Mouse (Mus musculus) CH12.LX (cell line): ENCODE results near the gene Tshz2. TPM values are rescaled to one million over a fixed set of nuclear protein-coding genes. Genes with fewer than 3 reads are reported as not detected.

Experiments
- DNase-seq: peaks from one replicate; pipeline ENCODE4 v3.0.0-alpha.2; 2013; ENCODE audit errors: extremely low read depth
- H3K27ac ChIP-seq: 2 replicates; pipeline ENCODE4 v1.5.1; 2012; ENCODE audit warnings: low read depth, mild to moderate bottlenecking, control low read depth, moderate library complexity; ENCODE audit not compliant: insufficient read depth
- H3K27me3 ChIP-seq: replicated peaks from 2 replicates; pipeline ENCODE3; 2012; ENCODE audit warnings: inconsistent platforms
- H3K36me3 ChIP-seq, 2 experiments: replicated peaks in 1 of 2; 2 replicates each; pipeline versions ENCODE3 to v1.6.1; 2012; ENCODE audit warnings: inconsistent platforms in 1 of 2, low read length in 1 of 2, mild to moderate bottlenecking in 1 of 2, mixed read lengths in 1 of 2, moderate library complexity in 1 of 2; ENCODE audit not compliant: control insufficient read depth in 1 of 2, insufficient read depth in 1 of 2
- H3K4me1 ChIP-seq, 2 experiments: 2 replicates each; pipeline ENCODE4 v1.6.1; 2012; ENCODE audit warnings: inconsistent platforms in 1 of 2, moderate library complexity in 1 of 2; ENCODE audit not compliant: insufficient read depth in 2 of 2, control insufficient read depth in 1 of 2
- H3K4me2 ChIP-seq: 2 replicates; pipeline ENCODE4 v1.6.1; 2012; ENCODE audit warnings: low read depth, mild to moderate bottlenecking, control low read depth; ENCODE audit not compliant: poor library complexity, insufficient read depth, severe bottlenecking
- H3K4me3 ChIP-seq, 3 experiments: fragments of 150-350 bp in 1 of 3; sonication (generic) in 1 of 3; replicated peaks in 1 of 3; 2 replicates each; pipeline versions ENCODE3 to v1.5.1; 2011 to 2012; ENCODE audit warnings: low read depth in 2 of 3, low read length in 2 of 3, mild to moderate bottlenecking in 2 of 3, moderate library complexity in 2 of 3, control low read depth in 1 of 3, improper control_type of control experiment in 1 of 3, inconsistent platforms in 1 of 3, mixed read lengths in 1 of 3; ENCODE audit not compliant: poor library complexity in 1 of 3
- H3K79me2 ChIP-seq: replicated peaks from 2 replicates; pipeline ENCODE4 v1.6.1; 2012; ENCODE audit warnings: mild to moderate bottlenecking, moderate library complexity; ENCODE audit not compliant: control insufficient read depth, poor library complexity, insufficient read depth, severe bottlenecking; ENCODE audit errors: extremely low read depth
- H3K9ac ChIP-seq: 2 replicates; pipeline ENCODE4 v1.6.1; 2012; ENCODE audit warnings: low read depth, mild to moderate bottlenecking, control low read depth, moderate library complexity; ENCODE audit not compliant: insufficient read depth
- H3K9me3 ChIP-seq: replicated peaks from 2 replicates; pipeline ENCODE3; 2012; ENCODE audit warnings: low read length, inconsistent platforms, mixed read lengths
- BHLHE40 ChIP-seq: IDR thresholded peaks from 2 replicates; pipeline ENCODE4 v1.6.1; 2011; ENCODE audit warnings: mild to moderate bottlenecking, low read depth, low read length, improper control_type of control experiment
- CHD1 ChIP-seq: IDR thresholded peaks from 2 replicates; pipeline ENCODE4 v1.6.1; 2012; ENCODE audit warnings: low read depth, low read length, improper control_type of control experiment, inconsistent platforms
- E2F4 ChIP-seq: IDR thresholded peaks from 2 replicates; pipeline ENCODE4 v1.6.1; 2011; ENCODE audit warnings: low read depth, low read length, improper control_type of control experiment; ENCODE audit not compliant: insufficient replicate concordance
- ELF1 ChIP-seq: IDR thresholded peaks from 2 replicates; pipeline ENCODE4 v1.6.1; 2014; ENCODE audit warnings: low read depth, mild to moderate bottlenecking, inconsistent platforms, low read length, improper control_type of control experiment
- EP300 ChIP-seq: IDR thresholded peaks from 2 replicates; pipeline ENCODE4 v1.6.1; 2011; ENCODE audit warnings: low read length, improper control_type of control experiment
- ETS1 ChIP-seq: conservative IDR thresholded peaks from 2 replicates; pipeline ENCODE4 v1.6.1; 2012; ENCODE audit warnings: low read depth, mild to moderate bottlenecking, inconsistent platforms, low read length, improper control_type of control experiment, moderate library complexity
- GABPA ChIP-seq: IDR thresholded peaks from 2 replicates; pipeline ENCODE4 v1.6.1; 2012; ENCODE audit warnings: low read depth, low read length, improper control_type of control experiment, inconsistent platforms; ENCODE audit not compliant: insufficient replicate concordance
- HCFC1 ChIP-seq: IDR thresholded peaks from 2 replicates; pipeline ENCODE4 v1.6.1; 2012; ENCODE audit warnings: low read depth, mild to moderate bottlenecking, inconsistent platforms, low read length, improper control_type of control experiment
- IRF4 ChIP-seq: IDR thresholded peaks from 2 replicates; pipeline ENCODE4 v1.6.1; 2014; ENCODE audit warnings: low read depth, mild to moderate bottlenecking, inconsistent platforms, low read length, improper control_type of control experiment
- JUN ChIP-seq: IDR thresholded peaks from 2 replicates; pipeline ENCODE4 v1.6.1; 2011; ENCODE audit warnings: low read depth, mild to moderate bottlenecking, low read length, improper control_type of control experiment, moderate library complexity; ENCODE audit not compliant: insufficient read depth
- JUND ChIP-seq: conservative IDR thresholded peaks from 2 replicates; pipeline ENCODE4 v1.6.1; 2011; ENCODE audit warnings: low read depth, low read length, improper control_type of control experiment
- MAZ ChIP-seq: IDR thresholded peaks from 2 replicates; pipeline ENCODE4 v1.6.1; 2012; ENCODE audit warnings: low read depth, mild to moderate bottlenecking, inconsistent platforms, low read length, improper control_type of control experiment, moderate library complexity
- MEF2A ChIP-seq: IDR thresholded peaks from 2 replicates; pipeline ENCODE4 v1.6.1; 2014; ENCODE audit warnings: low read depth, mild to moderate bottlenecking, inconsistent platforms, low read length, improper control_type of control experiment, borderline replicate concordance
- MXI1 ChIP-seq: IDR thresholded peaks from 2 replicates; pipeline ENCODE4 v1.6.1; 2011; ENCODE audit warnings: mild to moderate bottlenecking, low read depth, low read length, improper control_type of control experiment
- MYC ChIP-seq: IDR thresholded peaks from 2 replicates; pipeline ENCODE4 v1.6.1; 2011; ENCODE audit warnings: low read depth, mild to moderate bottlenecking, improper control_type of control experiment, low read length
- POLR2A ChIP-seq: IDR thresholded peaks from 2 replicates; pipeline ENCODE4 v1.6.1; 2011; ENCODE audit warnings: low read depth, mild to moderate bottlenecking, improper control_type of control experiment, low read length
- RAD21 ChIP-seq: IDR thresholded peaks from 2 replicates; pipeline ENCODE4 v1.6.1; 2011; ENCODE audit warnings: low read depth, mild to moderate bottlenecking, low read length, improper control_type of control experiment, moderate library complexity
- TBP ChIP-seq: conservative IDR thresholded peaks from 2 replicates; pipeline ENCODE4 v1.6.1; 2011; ENCODE audit warnings: low read depth, low read length, improper control_type of control experiment
- UBTF ChIP-seq: IDR thresholded peaks from 2 replicates; pipeline ENCODE4 v1.6.1; 2012; ENCODE audit warnings: low read depth, mild to moderate bottlenecking, inconsistent platforms, low read length, improper control_type of control experiment, moderate library complexity
- USF1 ChIP-seq: IDR thresholded peaks from 2 replicates; pipeline ENCODE4 v1.6.1; 2014; ENCODE audit warnings: low read depth, mild to moderate bottlenecking, inconsistent platforms, low read length, improper control_type of control experiment
- ZC3H11A ChIP-seq: IDR thresholded peaks from 2 replicates; pipeline ENCODE4 v1.6.1; 2012; ENCODE audit warnings: low read depth, mild to moderate bottlenecking, inconsistent platforms, low read length, improper control_type of control experiment
- ZKSCAN1 ChIP-seq: IDR thresholded peaks from 2 replicates; pipeline ENCODE4 v1.6.1; 2012; ENCODE audit warnings: low read depth, inconsistent platforms, low read length, improper control_type of control experiment, borderline replicate concordance
- ZMIZ1 ChIP-seq: IDR thresholded peaks from 2 replicates; pipeline ENCODE4 v1.6.1; 2012; ENCODE audit warnings: low read depth, mild to moderate bottlenecking, inconsistent platforms, low read length, improper control_type of control experiment
- ZNF384 ChIP-seq: IDR thresholded peaks from 2 replicates; pipeline ENCODE4 v1.6.1; 2012; ENCODE audit warnings: low read depth, low read length, improper control_type of control experiment, inconsistent platforms
- dilution Hi-C: fragments of 300-500 bp; cut with MboI; formaldehyde crosslinking; loops from 2 replicates; pipeline ENCODE4 v1.14.3; 2020; ENCODE audit warnings: low sequenced_read_pairs; ENCODE audit not compliant: extremely low pct_unique_long_range_greater_than_20kb, extremely low pct_ligation_motif_present
- in situ Hi-C: fragments of 300-500 bp; cut with MboI; formaldehyde crosslinking; loops from 3 replicates; pipeline ENCODE4 v1.14.3; 2019; ENCODE audit warnings: low sequenced_read_pairs, low pct_ligation_motif_present, low pct_unique_long_range_greater_than_20kb, mixed read lengths
- polyA plus RNA-seq: library from polyadenylated mRNA; unstranded; fragments of >175 nt; gene quantifications from 2 replicates; pipeline ENCODE4 v1.2.1, GENCODE M21; 2012; ENCODE audit warnings: low read depth; ENCODE audit not compliant: insufficient read length
- total RNA-seq, 2 experiments: library from RNA; depleted of rRNA; stranded (reverse); fragments of 300-350 nt in 1 of 2; fragments of >200 nt in 1 of 2; gene quantifications; 2 replicates each; pipeline ENCODE4 v1.2.3; 2012 to 2014

The Tshz2 gene
- total and polyA plus RNA-seq, 3 experiments = not detected

- H3K79me2 ChIP-seq = no peaks in the 10 kb centered on the region
- peaks cover 88% of the 10 kb centered on the region for H3K9me3 ChIP-seq
- no peak for TF ChIP-seq ZMIZ1
- no peak for TF ChIP-seq ZC3H11A
- no peak for TF ChIP-seq USF1
- TF ChIP-seq MXI1 = no peak
- TF ChIP-seq HCFC1 = no peak
- TF ChIP-seq JUND = no peak
- no peak for TF ChIP-seq EP300
- TF ChIP-seq UBTF = no peak
- TF ChIP-seq MAZ = no peak
- TF ChIP-seq MYC = no peak
- TF ChIP-seq IRF4 = no peak
- TF ChIP-seq ELF1 = no peak
- TF ChIP-seq MEF2A = no peak
- no peak for TF ChIP-seq POLR2A
- TF ChIP-seq CHD1 = no peak
- TF ChIP-seq E2F4 = no peak
- no peak for TF ChIP-seq ZNF384
- no peaks in the 10 kb centered on the region for H3K4me1 ChIP-seq
- dilution Hi-C loops (no loop called here), in situ Hi-C loops (no loop called here)
- no peak overlapping the region for H3K4me3 ChIP-seq
- DNase-seq = no peak
- H3K9ac ChIP-seq = no peak overlapping the region
- no peaks in the 10 kb centered on the region for H3K36me3 ChIP-seq
- H3K27me3 ChIP-seq = no peaks in the 10 kb centered on the region
- H3K27ac ChIP-seq = no peak overlapping the region
- no peak overlapping the region for H3K4me2 ChIP-seq
Measured at GRCm38 (mm10) chr2:169730551-169730996, 97.8 kb downstream of the Tshz2 start.

- Histone ChIP-seq H3K79me2 (no peaks in the 10 kb centered on the region), H3K27ac (no peak overlapping the region), H3K36me3 (no peaks in the 10 kb centered on the region), H3K4me3 (no peak overlapping the region), H3K9me3 (peaks cover 90% of the 10 kb centered on the region), H3K4me1 (no peaks in the 10 kb centered on the region), H3K4me2 (no peak overlapping the region), H3K27me3 (no peaks in the 10 kb centered on the region), H3K9ac (no peak overlapping the region)
- dilution Hi-C loops = no loop called here
- DNase-seq = no peak
- no peak for TF ChIP-seq HCFC1
- no peak for TF ChIP-seq ETS1
- no peak for TF ChIP-seq TBP
- no peak for TF ChIP-seq MAZ
- no peak for TF ChIP-seq EP300
- no peak for TF ChIP-seq POLR2A
- no peak for TF ChIP-seq IRF4
- TF ChIP-seq JUN = no peak
- no peak for TF ChIP-seq ZNF384
- no peak for TF ChIP-seq USF1
- no peak for TF ChIP-seq BHLHE40
- TF ChIP-seq ZC3H11A = no peak
- no peak for TF ChIP-seq GABPA
- TF ChIP-seq MXI1 = no peak
- no peak for TF ChIP-seq ZKSCAN1
- TF ChIP-seq RAD21 = no peak
- in situ Hi-C loops = no loop called here
Measured at GRCm38 (mm10) chr2:169734053-169734452, 101.2 kb downstream of the Tshz2 start.
